Mouse (Mus musculus) gastrocnemius, postnatal 14 days (tissue): ENCODE data around the gene Exd2. TPM values are rescaled to one million over a fixed set of nuclear protein-coding genes. Genes with fewer than 3 reads are reported as not detected.
A peak's percentile ranks its signal among the peaks of the same experiment; 100 is the strongest.

Experiments used
- DNase-seq: peaks from one replicate; pipeline ENCODE4 v3.0.0; 2021; ENCODE audit warnings: mixed read lengths
- intact Hi-C: fragments of 180-260 bp; cut with DNase I; formaldehyde crosslinking; loops from one replicate; pipeline ENCODE4 v1.15.1; 2025; ENCODE audit warnings: low total_unique reads
- total RNA-seq, 2 experiments: library from RNA; stranded (reverse); gene quantifications; 2 replicates each; pipeline ENCODE4 v1.2.3; 2021

Exd2 gene
- total RNA-seq, 2 experiments from 2014 or later, result 21.4 to 27.0 TPM

DNA sequence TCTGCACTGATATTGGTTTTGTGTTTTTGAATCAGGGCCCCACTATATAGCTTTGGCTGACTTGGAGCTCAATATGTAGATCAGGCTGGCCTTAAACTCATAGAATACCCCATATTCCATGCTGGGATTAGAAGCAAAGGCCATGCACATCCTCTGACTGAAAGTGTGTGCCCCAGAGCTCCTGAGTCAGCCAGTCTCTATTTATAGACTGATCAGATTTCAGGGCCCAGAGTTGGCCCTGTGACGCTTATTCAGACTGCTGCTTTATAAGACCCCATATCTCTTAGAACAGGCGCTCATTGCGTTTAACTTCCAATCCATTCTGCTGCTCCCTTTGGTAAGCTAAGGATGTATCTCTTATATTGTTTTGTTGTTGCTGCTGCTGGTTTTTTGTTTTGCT lies 17.1 kb downstream of the Exd2 start:
- no peak for DNase-seq
- intact Hi-C loops, result no loop called here

DNA sequence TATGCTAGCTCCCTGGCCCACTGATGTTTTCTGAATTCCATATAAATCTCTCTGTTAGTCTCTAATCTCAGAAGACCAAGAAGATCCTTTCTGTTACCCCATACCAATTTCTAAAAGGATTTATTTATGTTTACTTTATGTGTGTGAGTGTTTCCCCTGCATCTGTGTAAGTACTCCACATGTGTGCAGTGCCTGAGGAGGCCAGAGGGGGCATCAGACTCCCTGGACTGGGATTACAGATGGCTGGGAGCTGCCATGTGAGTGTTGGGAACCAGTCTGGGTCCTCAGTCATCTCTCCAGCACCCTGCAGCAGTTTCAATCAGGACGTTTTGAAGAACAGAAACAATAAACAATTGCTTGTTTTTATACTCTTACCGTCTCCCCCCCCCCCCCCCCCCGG lies 20.5 kb downstream of the Exd2 start:
- no peak for DNase-seq
- intact Hi-C loops, result no loop called here

DNA sequence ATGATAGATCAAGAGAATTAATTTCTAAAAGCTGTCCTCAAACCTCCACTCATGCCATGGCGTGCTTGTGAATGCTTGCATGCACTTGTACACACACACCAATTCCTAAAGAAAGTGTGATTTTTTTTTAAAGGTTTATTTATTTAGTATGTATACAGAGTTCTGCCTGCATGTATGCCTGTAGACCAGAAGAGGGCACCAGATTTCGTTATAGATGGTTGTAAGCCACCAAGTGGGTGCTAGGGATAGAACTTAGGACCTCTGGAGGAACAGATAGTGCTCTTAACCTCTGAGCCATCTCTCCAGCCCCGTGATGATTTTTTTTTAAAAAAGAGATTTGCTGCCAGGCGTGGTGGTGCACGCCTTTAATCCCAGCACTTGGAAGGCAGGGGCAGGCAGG lies 30.4 kb downstream of the Exd2 start:
- intact Hi-C loops, result no loop called here
- no peak for DNase-seq

DNA sequence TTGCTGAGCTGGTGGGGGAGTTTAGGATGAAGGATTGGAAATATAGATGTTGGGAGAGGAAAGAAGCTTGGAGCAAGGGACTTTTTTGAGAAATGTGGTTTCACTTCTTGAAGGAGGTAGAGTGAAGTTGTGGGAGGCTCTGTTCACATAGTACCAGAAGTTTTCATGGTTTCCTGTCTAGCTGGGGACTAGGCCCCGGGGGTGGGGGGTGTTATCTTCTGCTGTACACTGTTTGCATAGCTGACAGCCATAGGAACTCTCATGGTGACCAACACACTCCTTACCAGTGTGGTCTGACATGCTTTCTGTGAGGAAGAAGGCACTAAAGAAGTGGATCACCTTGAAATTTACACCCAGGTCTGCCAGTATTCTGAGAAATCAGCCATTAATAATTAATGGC lies 32.8 kb downstream of the Exd2 start:
- DNase-seq, result no peak
- intact Hi-C loops, result no loop called here

DNA sequence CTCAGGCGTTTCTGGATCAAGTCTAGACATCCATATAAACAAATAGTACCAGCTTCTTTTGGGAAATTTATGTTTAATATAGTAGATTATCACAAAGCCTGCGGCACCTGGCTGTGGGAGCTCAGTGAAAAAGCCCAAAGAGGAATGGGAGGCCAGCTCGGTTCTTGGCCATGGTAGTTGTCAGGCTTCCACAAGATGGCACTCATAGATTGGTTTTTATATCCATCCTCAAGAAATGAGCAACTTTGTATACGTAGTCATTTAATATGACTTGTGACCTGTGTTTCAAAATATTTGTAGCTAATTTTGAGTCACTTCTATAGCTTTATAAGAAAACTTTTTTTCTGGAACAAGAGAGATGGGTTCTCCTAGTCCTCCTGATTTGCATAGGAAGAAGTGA lies 35.5 kb downstream of the Exd2 start:
- DNase-seq, result no peak
- intact Hi-C loops, result no loop called here

DNA sequence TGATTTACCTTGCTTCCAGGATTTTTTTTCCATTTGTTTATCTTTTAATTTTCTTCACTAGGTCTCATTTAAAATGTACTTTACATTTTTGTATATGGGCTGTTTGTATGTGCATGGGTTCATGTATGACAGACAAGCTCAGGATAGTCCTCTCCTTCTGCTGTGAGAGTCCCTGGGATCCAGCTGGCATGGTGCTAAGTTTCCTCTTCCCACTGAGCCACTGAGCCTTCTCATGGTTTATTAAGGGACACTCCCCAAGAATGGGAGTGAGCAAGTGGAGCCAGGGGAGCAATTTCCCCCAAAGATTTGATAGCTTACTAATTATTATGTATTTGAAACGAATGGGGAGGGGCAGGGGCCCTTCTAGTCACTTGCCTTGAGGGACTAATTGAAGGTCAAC lies 37.6 kb downstream of the Exd2 start:
- DNase-seq, result peak; percentile 24
- intact Hi-C loops, result no loop called here

DNA sequence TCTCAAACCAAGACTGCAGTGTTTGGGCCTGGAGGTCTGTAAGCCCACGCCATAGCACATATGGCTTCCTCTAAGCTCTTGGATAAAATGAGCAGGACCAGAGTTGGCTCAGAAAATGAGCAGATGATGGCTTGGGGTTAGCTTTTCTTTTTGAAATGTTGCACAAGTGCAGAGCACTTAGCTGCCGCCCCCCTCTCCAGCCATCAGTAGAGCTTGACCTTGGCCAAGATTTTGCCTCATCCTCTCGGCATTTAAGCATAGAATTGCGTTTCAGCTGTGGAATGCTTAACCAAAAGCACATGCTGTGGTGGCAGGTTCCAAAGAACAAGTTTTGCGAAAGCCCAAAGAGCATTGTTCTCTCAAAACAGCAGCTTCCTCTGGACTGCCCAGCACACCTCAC lies 41.8 kb downstream of the Exd2 start:
- intact Hi-C loops, result no loop called here
- DNase-seq, result peak; percentile 24

DNA sequence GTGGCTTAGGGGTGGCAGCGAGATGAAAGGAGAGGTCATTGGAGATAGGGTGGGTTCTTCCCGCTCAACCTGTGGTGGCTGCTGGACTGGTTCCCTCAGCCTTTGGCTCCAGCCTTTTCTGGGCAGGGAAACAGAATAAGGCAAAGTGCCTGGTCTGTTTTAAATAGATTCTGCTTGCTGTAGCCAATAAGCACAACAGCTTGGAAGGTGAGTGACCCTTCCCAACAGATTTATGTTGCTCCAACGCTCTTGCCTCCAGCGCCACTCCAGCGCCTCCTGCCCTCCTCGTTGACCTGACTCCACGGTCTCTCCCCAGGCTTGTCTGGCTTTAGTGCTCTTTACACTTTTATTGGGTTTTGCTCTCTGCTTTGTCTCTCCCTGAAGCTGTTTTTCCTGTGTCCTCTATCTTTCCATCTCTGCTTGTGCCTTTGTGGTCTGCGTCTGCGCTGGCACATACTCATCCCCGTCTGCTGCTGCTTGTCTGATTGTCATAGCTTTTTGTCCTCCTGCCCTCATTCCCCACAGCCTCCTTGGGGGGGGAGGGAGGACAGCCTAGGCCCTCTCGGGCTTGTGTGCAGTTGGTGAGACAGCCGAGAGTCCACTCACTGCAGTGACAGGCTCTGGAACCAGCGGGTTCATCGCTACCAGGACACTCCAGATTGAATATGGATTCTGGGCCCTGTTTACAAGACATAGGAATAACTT lies 44.3 kb downstream of the Exd2 start:
- peak; percentile 51 for DNase-seq
- intact Hi-C loops, result no loop called here

DNA sequence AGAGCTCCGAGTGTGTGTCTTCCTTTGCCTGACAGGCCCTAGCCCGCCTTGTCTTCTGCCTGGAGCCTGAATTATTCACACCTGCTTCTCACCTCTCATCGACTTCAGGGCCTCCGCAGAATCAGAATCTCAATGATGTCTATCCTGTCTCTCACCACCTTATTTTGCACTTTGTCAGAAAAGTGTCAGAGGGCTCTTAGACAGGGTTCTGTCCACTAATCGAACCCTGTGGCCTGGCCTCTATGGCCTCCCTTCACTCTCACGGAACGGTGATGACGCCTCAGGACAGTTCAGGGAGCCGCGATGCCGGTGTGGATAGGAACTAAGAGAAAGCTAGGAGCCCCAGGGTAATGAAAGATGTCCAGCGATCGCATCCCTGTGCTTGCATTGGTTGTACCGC lies 55.1 kb downstream of the Exd2 start, which contains the start of gene Galnt16:
Gene Galnt16, plus strand, starts transcription at position 301 of the 400 bp plus-strand sequence.
- DNase-seq, result no peak
- intact Hi-C loops, result no loop called here

DNA sequence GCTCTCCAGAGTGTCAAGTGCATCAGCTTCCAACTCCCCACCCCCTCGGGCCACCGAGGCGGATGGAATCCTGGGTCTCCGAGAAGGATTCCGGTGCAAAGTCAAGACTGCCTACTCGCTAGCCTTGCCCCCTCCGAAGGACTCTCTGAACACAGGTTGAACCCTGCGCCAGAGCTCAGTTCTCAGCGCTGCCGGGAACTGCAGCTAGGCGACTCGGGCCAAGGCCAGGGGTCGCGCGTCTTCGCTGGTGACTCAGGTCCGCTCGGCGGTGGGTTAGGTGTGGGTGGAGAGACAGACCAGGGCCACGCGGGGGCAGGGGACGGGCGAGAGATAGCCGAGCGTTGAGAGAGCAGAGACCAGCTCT lies 55.5 kb downstream of the Exd2 start:
- no peak for DNase-seq
- intact Hi-C loops, result no loop called here

DNA sequence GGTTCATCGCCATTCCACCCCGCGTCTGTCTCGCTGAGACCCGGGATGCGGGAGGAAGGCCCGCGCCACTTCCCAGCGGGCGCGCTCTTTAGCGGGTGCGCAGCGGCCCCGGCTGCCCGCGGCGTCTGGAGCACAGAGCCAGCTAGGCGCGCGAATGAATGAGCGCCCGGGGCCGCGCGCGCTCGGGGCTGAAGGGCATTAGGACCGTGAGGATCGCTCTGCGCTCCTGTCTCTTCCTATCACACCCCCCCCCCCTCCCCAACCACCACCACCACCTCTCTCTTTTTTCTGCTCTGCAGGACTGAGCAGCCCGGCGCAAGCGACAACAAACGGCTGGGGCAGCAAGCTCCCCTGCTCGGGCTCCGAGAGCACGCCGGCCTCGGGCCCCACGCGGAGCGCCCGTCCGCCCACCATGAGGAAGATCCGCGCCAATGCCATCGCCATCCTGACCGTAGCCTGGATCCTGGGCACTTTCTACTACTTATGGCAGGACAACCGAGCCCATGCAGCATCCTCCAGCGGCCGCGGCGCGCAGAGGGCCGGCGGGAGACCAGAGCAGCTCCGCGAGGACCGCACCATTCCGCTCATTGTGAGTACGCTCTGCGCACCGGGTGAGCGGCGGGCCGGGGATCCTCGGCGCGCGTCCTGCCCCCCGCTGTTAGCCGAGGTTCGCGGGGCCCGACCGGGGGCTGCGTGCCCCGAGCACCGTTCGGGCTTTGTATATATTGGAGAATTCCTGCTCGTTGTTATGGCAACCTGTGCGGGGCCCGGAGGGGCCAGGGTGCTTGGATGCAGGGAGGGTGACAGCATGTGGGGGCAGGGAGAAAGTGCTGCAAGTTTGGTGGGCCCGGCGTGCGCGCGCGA lies 56.1 kb downstream of the Exd2 start:
- intact Hi-C loops, result no loop called here
- DNase-seq, result peak; percentile 31

DNA sequence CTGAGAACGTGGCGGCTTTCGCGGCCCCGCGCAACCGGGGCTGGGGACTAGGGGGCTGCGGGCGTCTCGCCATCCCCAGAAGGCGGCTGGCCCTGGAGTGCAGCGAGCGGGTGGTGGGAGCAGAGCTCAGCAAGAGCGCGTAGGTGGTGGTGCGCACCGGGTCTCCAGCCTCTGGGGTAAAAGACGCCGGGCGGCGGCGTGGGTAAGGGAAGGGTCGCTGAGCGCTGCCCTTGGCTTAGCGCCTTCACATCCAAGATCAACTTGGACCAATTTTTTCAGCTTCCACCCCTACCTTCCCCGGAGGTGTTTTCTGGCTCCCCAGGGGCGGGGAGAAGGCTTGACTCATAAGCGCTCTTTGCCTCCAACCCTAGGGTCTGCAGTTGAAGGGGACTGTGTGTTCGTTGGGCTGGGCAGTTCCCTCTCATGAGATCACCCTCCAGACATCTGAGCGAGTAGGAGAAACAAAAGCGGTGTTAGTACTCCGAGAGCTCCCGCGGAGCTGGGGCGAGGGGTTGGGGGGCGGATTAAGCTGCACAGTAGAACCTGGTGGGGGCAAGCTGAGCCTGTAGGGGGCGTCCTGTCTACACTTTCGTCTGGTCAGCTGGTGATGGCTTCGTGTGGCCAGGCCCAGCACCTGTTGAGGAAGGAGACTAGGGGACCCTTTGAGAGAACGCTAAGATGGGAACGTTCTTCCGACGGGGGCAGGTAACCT lies 56.9 kb downstream of the Exd2 start:
- peak; percentile 55 for DNase-seq
- intact Hi-C loops, result no loop called here

DNA sequence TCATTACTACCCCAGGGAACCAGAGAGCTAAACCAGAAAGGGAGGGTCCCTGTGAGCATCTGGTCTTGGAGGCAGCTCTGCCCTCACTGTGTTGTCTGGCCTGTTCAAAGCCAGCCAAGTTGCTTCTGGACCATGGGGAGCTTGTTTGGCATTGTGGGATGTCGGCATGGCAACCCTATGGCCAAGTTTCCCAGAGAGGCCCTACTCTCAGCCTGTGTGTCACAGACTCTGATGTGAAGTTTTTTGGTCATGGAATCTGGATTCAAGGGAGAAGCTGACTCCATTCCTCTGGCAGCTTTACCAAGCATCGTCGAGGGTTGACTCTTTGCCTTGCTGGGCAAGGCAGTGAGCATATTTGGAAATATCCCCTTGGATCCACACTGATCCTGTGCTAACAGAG lies 59.1 kb downstream of the Exd2 start:
- intact Hi-C loops, result no loop called here
- peak; percentile 47 for DNase-seq

DNA sequence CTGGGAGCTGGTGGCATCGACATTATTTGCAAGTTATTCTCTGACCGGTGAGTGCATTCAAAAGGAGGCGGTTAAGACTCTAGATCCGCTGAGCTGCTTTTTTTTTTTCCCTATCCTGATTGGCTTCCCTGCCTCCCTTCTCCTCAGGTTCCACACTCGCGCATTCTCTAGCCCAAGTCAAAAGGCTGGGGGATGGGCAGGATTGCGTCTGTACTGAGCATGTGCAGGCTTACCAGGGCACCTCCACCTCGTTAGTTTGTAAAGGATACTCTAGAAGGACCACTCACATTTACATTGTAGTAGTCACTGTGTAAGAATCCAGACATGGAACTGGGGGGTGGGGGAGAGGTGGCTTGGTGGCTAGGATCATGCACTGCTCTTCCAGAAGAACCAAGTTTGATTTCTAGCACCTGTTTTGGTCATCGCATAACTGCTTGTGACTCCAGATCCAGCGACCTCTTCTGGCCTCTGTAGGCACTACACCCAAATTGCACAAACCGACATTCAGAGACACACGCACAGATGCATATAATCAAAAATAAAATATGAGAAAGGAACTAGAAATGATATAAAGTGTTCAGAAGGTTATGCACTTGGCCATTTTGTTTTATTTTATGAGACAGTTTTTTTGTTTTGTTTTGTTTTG lies 61.5 kb downstream of the Exd2 start:
- intact Hi-C loops, result no loop called here
- DNase-seq, result no peak

DNA sequence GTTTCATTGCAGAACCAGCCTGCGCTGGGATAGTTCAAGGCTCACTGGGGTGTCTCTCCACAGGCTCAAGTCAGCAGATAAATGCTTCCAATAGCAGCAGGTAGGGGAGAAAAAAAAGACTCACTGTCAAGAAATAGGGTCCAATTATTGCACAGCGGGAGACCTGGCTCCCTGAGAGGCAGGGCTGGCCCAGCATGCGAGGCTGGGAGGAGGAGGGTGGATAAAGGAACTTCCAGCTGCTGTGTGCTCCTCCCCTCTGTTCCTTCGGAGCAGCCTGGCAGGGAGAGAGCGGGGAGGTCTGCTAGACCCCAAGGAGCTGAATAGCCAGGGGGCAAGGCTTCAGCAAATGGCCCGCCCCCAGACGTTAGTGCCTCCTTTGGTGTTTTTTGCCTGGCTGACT lies 62.6 kb downstream of the Exd2 start:
- DNase-seq, result no peak
- intact Hi-C loops, result no loop called here

DNA sequence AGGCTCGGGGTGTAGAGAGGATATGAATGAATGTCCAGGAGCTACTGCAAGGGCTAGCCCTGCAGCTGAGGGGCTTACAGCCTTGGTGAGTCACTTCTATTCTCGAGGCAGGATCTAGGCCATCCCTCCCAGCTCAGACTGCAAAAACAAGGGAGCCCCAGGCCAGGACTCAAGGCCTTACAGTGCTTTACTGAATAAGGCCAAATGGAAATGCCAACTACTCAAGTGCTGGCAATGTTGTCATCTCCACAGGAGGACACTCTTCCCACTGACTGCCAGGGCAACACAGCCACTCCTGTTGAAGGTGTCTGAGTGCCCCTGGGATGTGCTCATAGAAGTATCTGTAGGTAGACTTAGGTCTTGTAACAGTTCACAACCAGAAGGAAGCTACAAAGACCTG lies 63.6 kb downstream of the Exd2 start:
- intact Hi-C loops, result no loop called here
- DNase-seq, result no peak

DNA sequence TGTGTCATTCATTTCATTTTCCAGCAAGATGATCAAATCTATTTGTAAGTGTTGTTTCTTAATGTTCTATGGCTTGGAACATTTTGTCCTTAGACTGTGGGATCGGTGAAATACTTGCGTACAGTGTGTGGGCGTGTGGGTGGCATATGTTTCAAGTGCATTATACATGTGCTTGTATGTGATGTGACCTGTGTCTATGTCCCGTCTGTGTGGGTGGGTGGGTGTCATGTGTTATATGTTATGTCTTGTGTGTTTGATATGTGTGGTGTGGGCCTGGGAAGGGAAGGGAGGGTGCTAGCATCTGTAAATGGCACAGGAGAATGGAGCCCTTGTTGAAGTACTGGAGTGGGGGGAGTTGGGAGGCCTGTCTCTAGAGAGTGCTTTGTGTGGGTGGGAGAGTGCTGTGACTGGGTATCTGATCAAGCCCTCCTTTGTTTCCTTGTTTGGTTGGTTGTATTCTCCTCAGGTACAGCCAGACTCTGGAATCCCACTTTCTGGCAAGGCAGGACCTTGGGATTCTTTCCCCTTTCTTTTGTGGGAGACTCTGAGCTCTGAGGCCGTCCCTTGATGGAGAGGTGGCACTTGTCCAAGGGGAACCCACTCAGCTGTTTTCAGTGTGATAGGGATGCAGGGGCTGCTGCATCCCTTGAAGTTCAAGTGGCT lies 65.0 kb downstream of the Exd2 start:
- DNase-seq, result no peak
- intact Hi-C loops, result no loop called here

DNA sequence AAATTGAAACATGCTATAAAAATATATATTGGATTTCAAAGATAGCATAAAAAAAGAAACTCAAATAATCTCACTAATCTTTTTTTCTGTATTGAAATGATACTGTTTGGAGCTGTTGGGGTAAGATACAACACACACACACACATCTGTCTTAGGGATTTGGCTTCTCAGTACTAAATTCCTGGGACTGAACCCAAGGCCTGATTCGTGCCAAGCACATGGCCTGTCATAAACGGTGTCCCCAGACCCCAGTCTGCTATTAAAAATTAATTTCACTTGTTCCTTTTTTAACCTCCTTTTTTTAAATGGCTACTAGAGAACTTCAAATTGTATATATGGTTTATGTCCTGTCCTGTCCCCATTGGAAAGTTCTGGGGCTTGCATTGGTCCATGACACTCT lies 67.2 kb downstream of the Exd2 start:
- peak; percentile 30 for DNase-seq
- intact Hi-C loops, result no loop called here

DNA sequence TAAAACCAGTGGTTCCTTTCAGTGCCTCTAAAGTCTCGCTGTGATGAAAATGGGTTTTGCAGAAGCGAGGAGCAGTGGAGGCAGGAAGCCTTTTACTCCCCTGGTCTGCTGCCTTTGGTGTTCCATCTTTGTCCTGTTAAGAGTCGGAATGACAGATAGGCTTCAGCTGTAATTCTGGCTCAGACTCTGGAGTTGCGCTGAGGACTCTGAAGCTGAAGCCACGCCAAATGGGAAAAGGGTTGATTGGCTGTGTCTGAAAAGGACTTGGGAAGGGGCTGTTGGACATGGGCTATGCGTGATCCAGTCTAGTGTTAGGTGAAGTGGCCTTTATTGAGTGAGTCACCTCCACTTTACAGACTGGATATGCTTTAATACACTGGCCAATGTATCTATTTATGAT lies 67.7 kb downstream of the Exd2 start:
- intact Hi-C loops, result no loop called here
- DNase-seq, result no peak

DNA sequence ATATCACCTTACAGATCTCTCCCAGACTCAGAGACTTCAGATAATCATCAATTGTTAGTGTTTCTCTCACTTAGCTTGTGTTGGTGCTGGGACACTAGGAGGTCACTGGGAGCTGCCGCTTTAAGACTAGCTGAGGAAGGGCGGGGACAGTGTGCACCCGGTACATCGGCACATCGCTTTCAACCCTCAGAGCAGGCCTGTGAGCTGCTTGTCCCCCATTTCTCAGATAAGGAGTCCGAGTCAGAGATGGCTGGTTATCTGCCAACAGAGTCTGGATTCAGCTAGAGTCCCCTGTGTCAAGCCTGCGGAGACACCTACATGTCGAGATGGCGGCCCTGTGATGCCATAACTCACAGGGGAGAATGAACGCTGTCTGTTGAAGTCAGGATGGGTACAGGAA lies 68.7 kb downstream of the Exd2 start:
- DNase-seq, result no peak
- intact Hi-C loops, result no loop called here
